Mouse (Mus musculus) erythroblast, embryonic 14.5 days (primary cell): ENCODE data around the gene Slco2b1.

Experiments used
- GATA1 ChIP-seq: IDR thresholded peaks from 2 replicates; pipeline ENCODE4 v1.6.1; 2012; ENCODE audit warnings: low read length, inconsistent platforms, mixed read lengths
- TAL1 ChIP-seq: IDR thresholded peaks from 3 replicates; pipeline ENCODE4 v1.6.1; 2012; ENCODE audit warnings: low read length, inconsistent platforms, mixed read lengths

GRCm38 (mm10) chr7:99644701-99645100 is 66.4 kb downstream of the Slco2b1 start:
- TF ChIP-seq GATA1 (no peak), TAL1 (no peak)
